Mouse (Mus musculus) forebrain, embryonic 11.5 days (tissue): ENCODE measurements at regions not wholly inside any gene's neighbourhood (a gene's known extent, or its start where the extent isn't known, plus 50 kb on each side); places are given as distances from the start of the nearest gene placed in this dataset.
A peak's percentile ranks its signal among the peaks of the same experiment; 100 is the strongest.

Source experiments
- ATAC-seq: fragments of 200-750 bp; cut with Nextera tagmentation; replicated peaks from 2 replicates; pipeline ENCODE4 v1.8.0; 2017; ENCODE audit warnings: moderate TSS enrichment; ENCODE audit not compliant: low FRiP score
- DNase-seq: peaks from one replicate; pipeline ENCODE4 v3.0.0-alpha.2; 2017; ENCODE audit warnings: low spot score
- H3K27ac ChIP-seq: fragments of 300-500 bp; sonication (generic); 2 replicates; pipeline ENCODE4 v1.5.1; 2014; ENCODE audit warnings: low read depth, low read length
- H3K27me3 ChIP-seq: fragments of 300-500 bp; sonication (generic); 2 replicates; pipeline ENCODE4 v1.6.1; 2014; ENCODE audit warnings: mild to moderate bottlenecking, low read length, mixed read lengths; ENCODE audit not compliant: control insufficient read depth, insufficient read depth
- H3K36me3 ChIP-seq: fragments of 300-500 bp; sonication (generic); 2 replicates; pipeline ENCODE4 v1.6.1; 2014; ENCODE audit warnings: mild to moderate bottlenecking, low read length, moderate library complexity, mixed read lengths; ENCODE audit not compliant: control insufficient read depth, insufficient read depth
- H3K4me1 ChIP-seq: fragments of 300-500 bp; sonication (generic); replicated peaks from 2 replicates; pipeline ENCODE4 v1.6.1; 2014; ENCODE audit warnings: low read length, mixed read lengths; ENCODE audit not compliant: control insufficient read depth, insufficient read depth
- H3K4me2 ChIP-seq: fragments of 300-500 bp; sonication (generic); 2 replicates; pipeline ENCODE4 v1.6.1; 2014; ENCODE audit warnings: low read depth, mild to moderate bottlenecking, low read length, moderate library complexity, mixed read lengths; ENCODE audit not compliant: severe bottlenecking
- H3K4me3 ChIP-seq: fragments of 300-500 bp; sonication (generic); 2 replicates; pipeline ENCODE4 v1.5.1; 2014; ENCODE audit warnings: low read depth, low read length
- H3K9ac ChIP-seq: fragments of 300-500 bp; sonication (generic); 2 replicates; pipeline ENCODE4 v1.6.1; 2014; ENCODE audit warnings: low read length
- H3K9me3 ChIP-seq: fragments of 300-500 bp; sonication (generic); 2 replicates; pipeline ENCODE4 v1.6.1; 2016; ENCODE audit warnings: low read length, mixed read lengths; ENCODE audit not compliant: control insufficient read depth
- WGBS: fragments of 180-500 bp; shearing (Covaris S2); extraction: QIAGEN DNeasy Blood & Tissue Kit; methylation state at CpG from one replicate; pipeline ENCODE4 v1.1.7; 2014; 5-methylcytosine and 5-hydroxymethylcytosine counted together

DNA sequence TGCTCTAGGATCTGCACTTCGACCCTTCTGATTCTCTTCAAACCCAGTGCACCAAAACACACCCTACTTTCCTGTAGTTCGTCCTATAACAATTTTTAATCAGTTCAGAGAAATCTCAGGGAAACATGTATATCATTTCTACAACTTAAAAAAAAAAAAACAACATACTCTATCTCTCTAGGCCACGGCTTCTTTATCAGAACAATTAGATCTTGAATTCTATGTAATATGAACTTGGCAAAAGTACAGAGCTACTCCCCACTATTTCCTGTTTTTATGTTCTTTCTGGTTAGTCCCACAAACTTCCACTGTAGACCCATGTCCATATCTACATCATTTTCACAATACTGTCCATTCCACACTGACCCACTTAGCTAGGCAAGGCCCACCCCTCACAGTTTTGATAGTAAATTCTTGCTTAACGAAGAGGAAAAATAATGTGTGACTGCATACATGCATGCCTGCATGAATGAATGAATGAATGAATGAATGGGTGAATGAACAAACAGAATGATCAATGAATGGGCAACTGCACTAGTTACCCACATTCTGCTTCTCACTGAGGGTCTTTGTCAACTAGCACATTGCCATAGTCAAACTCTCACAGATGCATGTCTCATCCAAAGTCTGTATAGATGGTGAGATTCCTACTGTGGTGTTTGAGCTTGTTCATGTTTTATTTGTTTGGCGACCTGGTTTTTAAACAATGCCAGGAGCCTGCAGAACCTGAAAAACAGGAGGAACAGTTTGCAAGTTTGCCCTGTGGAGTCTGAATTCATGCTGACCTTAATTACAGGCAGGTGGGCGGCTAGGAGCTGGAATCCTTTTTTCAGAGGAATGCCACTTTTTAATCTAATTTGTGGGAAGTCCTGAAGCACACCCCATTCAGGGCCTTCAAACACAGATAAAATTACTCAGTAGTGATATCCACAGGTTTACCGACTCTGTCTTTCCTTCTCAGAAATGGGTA lies 61.2 kb upstream of the Il6 start:
- ATAC-seq: no peak
- H3K4me2 ChIP-seq: no peak overlapping the region
- 61% methylated on average over 7 of the region's 7 CpGs for WGBS

More for the DNA sequence above, 61.2 kb upstream of the Il6 start:
- Histone ChIP-seq H3K4me3 (no peak overlapping the region), H3K27ac (peak overlapping the region; percentile 18; the same call in 1 of the 2 replicates), H3K27me3 (no peaks in the 10 kb centered on the region), H3K9ac (no peak overlapping the region), H3K36me3 (no peaks in the 10 kb centered on the region), H3K9me3 (no peaks in the 10 kb centered on the region), H3K4me1 (0 out of 2 replicates have a peak, but pooled peaks cover 4% of the 10 kb centered on the region)
- no peak for DNase-seq
